Mouse (Mus musculus): ENCODE data around the gene 4930519P11Rik. TPM values are rescaled to one million over a fixed set of nuclear protein-coding genes. Genes with fewer than 3 reads are reported as not detected.

Gene 4930519P11Rik
- not detected for polyA plus RNA-seq (2014; fragmentation: Illumina TruSeq; extraction: RNeasy Lipid Tissue Mini Kit (QIAGEN cat#74804); ENCODE audit: low read depth, low replicate concordance)

GRCm38 (mm10) chr2:154613118-154614115, at the start of gene 4930519P11Rik, which contains the start of gene Zfp341:
TSS of gene 4930519P11Rik (minus strand) at chr2:154613437.
TSS of gene Zfp341 (plus strand) at chr2:154613297.

GRCm38 (mm10) chr2:154651363-154651762, 38.1 kb upstream of the 4930519P11Rik start, which contains the start of gene Chmp4b:
TSS of gene Chmp4b (plus strand) at chr2:154651705.

GRCm38 (mm10) chr2:154603638-154604153, 9.5 kb downstream of the 4930519P11Rik start, which contains the start of gene Pxmp4:
TSS of gene Pxmp4 (minus strand) at chr2:154603708.

DNA sequence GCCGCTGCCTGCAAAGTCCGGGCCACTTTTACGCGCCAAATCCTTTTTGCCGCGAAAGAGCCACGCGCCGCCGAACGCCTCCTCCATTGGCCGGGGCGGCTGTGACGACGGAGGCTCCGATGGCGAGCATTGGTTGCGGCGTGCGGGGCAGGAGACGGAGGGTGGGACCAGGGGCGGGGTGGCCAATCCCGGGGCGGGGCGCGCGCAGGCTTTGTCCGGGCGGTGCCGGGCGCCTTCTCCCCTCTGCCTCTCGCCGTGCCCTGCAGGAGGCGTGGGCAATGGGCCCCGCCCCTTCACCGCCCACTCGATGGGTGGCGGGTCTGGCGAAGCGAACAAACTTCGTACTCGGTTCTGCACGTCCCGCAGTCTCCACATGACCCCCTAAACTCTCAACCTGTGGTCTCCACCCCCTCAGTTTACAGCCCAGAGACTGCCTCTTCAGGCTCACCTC, 43.4 kb downstream of the 4930519P11Rik start, which contains the start of gene E2f1:
Gene E2f1 (minus strand): TSS at position 57 of the 451 bp plus-strand sequence.

Other genes starting within 250 kb of the 4930519P11Rik start
- gene Cdk5rap1, start 240.4 kb downstream of the 4930519P11Rik start, polyA plus RNA-seq (2014; fragmentation: Illumina TruSeq; extraction: RNeasy Lipid Tissue Mini Kit (QIAGEN cat#74804); ENCODE audit: low read depth, low replicate concordance) = 11.8 TPM
- gene Snta1, start 205.3 kb downstream of the 4930519P11Rik start, polyA plus RNA-seq (2014; fragmentation: Illumina TruSeq; extraction: RNeasy Lipid Tissue Mini Kit (QIAGEN cat#74804); ENCODE audit: low read depth, low replicate concordance) = 0.53 TPM
- 6.5 TPM for gene Cbfa2t2, start 177.0 kb downstream of the 4930519P11Rik start, polyA plus RNA-seq (2014; fragmentation: Illumina TruSeq; extraction: RNeasy Lipid Tissue Mini Kit (QIAGEN cat#74804); ENCODE audit: low read depth, low replicate concordance)
- gene 1700003F12Rik, start 66.4 kb downstream of the 4930519P11Rik start, polyA plus RNA-seq (2014; fragmentation: Illumina TruSeq; extraction: RNeasy Lipid Tissue Mini Kit (QIAGEN cat#74804); ENCODE audit: low read depth, low replicate concordance) = not detected
- not detected for gene Actl10, start 61.7 kb downstream of the 4930519P11Rik start, polyA plus RNA-seq (2014; fragmentation: Illumina TruSeq; extraction: RNeasy Lipid Tissue Mini Kit (QIAGEN cat#74804); ENCODE audit: low read depth, low replicate concordance)
- not detected for gene Necab3, start 54.5 kb downstream of the 4930519P11Rik start, polyA plus RNA-seq (2014; fragmentation: Illumina TruSeq; extraction: RNeasy Lipid Tissue Mini Kit (QIAGEN cat#74804); ENCODE audit: low read depth, low replicate concordance)
- gene E2f1, start 43.5 kb downstream of the 4930519P11Rik start, polyA plus RNA-seq (2014; fragmentation: Illumina TruSeq; extraction: RNeasy Lipid Tissue Mini Kit (QIAGEN cat#74804); ENCODE audit: low read depth, low replicate concordance) = not detected
- 40.3 TPM for gene Pxmp4, start 9.7 kb downstream of the 4930519P11Rik start, polyA plus RNA-seq (2014; fragmentation: Illumina TruSeq; extraction: RNeasy Lipid Tissue Mini Kit (QIAGEN cat#74804); ENCODE audit: low read depth, low replicate concordance)
- gene Zfp341, start 140 bp downstream of the 4930519P11Rik start, polyA plus RNA-seq (2014; fragmentation: Illumina TruSeq; extraction: RNeasy Lipid Tissue Mini Kit (QIAGEN cat#74804); ENCODE audit: low read depth, low replicate concordance) = 0.19 TPM
- 36.4 TPM for gene Chmp4b, start 38.3 kb upstream of the 4930519P11Rik start, polyA plus RNA-seq (2014; fragmentation: Illumina TruSeq; extraction: RNeasy Lipid Tissue Mini Kit (QIAGEN cat#74804); ENCODE audit: low read depth, low replicate concordance)
- gene Gm14214, start 156.6 kb upstream of the 4930519P11Rik start, polyA plus RNA-seq (2014; fragmentation: Illumina TruSeq; extraction: RNeasy Lipid Tissue Mini Kit (QIAGEN cat#74804); ENCODE audit: low read depth, low replicate concordance) = not detected
- gene Raly, start 177.7 kb upstream of the 4930519P11Rik start, polyA plus RNA-seq (2014; fragmentation: Illumina TruSeq; extraction: RNeasy Lipid Tissue Mini Kit (QIAGEN cat#74804); ENCODE audit: low read depth, low replicate concordance) = 54.8 TPM
- gene a, start 178.0 kb upstream of the 4930519P11Rik start, polyA plus RNA-seq (2014; fragmentation: Illumina TruSeq; extraction: RNeasy Lipid Tissue Mini Kit (QIAGEN cat#74804); ENCODE audit: low read depth, low replicate concordance) = not detected

All from liver, adult 10 weeks (tissue).